Mouse (Mus musculus): ENCODE measurements around the gene Iffo2. TPM values are rescaled to one million over a fixed set of nuclear protein-coding genes. Genes with fewer than 3 reads are reported as not detected.

The Iffo2 gene
- total RNA-seq, 1 experiment from 2014 or later, result 3.9 TPM

GRCm38 (mm10) chr4:139616276-139617000 is 86.1 kb downstream of the Iffo2 start:
- ATAC-seq (replicated peaks in 1 of 2; ENCODE audit: insufficient read depth in 1 of 2, low FRiP score in 2 of 2, low TSS enrichment in 1 of 2, low read depth in 1 of 2, poor library complexity in 2 of 2, severe bottlenecking in 2 of 2), result peak; percentile 95 to 97

GRCm38 (mm10) chr4:139617001-139617364 is 86.6 kb downstream of the Iffo2 start:
- ATAC-seq (replicated peaks in 1 of 2; ENCODE audit: insufficient read depth in 1 of 2, low FRiP score in 2 of 2, low TSS enrichment in 1 of 2, low read depth in 1 of 2, poor library complexity in 2 of 2, severe bottlenecking in 2 of 2), result no peak

GRCm38 (mm10) chr4:139619765-139620164 is 89.4 kb downstream of the Iffo2 start:
- ATAC-seq (replicated peaks in 1 of 2; ENCODE audit: insufficient read depth in 1 of 2, low FRiP score in 2 of 2, low TSS enrichment in 1 of 2, low read depth in 1 of 2, poor library complexity in 2 of 2, severe bottlenecking in 2 of 2), result no peak

DNA sequence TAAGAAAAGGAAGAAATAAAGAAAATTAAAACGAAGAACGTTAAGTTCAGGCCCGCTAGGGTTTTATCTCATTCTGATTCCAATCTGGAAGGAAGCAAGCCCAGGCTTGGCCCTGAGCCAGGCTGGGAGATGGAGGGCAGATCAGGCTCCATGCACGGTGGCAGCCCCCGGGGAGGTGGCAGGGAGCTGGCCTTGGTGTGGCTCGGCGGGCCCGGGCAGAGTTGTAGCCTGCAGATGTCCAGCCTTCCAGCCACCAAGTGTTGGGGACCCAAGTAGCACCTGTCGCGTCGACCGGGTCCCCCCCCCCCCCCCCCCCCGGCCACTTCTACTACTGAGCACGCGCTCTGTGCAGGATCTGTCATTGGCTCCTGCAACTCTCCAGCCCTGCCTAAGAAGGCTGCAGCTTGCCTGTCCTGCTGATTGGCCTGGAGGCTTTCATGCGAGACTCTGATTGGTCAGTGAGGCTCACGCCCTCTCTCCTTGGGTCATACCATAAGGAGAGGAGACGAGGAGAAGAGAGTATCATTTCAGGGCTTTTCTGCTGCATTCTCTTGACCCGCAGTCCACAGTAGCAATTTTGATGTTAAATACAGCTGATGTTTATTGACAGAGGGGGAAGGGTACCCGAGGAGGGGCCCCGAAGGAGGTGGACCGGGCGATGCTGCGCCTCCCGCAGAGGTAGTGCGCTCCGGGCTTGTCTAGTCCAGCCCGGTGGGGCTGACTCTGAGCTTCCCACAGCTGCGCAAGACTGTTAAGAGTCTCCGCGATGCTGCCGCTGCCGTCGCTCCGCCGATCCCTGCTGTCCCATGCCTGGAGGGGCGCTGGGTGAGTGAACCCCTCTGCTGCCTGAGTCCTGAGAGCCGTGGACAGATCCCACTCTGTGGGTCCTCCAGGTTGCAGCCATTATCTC is 92.3 kb downstream of the Iffo2 start, which contains the start of gene Aldh4a1:
Gene Aldh4a1, plus strand, starts transcription at position 494 of the 910 bp plus-strand sequence.
- peak; percentile 99 for ATAC-seq (replicated peaks in 1 of 2; ENCODE audit: insufficient read depth in 1 of 2, low FRiP score in 2 of 2, low TSS enrichment in 1 of 2, low read depth in 1 of 2, poor library complexity in 2 of 2, severe bottlenecking in 2 of 2)

DNA sequence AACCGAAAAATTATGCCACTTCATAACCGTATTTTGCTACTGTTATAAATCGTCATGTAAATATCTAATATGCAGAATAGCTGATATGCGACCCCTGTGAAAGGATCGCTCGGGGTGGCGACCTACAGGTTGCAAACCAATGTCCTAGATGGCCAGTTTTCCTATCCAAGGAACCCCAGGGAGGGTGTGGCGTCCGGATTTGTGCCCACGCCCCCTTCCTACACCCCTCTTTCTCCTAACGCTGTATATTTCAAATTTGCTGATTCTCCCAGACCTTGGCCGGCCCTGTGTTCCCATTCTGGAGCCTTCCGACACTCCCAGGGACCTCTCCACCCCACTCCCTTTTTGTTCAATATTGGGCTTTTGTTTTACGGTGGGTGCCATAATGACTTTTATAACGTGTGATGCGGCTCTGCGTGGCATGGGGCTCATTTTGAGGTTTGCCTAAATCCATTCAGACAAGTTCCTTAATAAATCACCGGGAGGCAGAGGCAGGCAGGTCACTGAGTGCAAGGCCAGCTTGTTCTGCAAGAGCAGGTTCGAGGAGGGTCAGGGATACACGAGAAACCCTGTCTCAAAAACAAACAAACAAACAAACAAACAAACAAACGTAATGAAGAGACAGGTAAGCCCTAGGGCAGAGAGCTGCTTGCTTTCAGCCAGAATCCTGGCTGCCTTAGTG is 93.2 kb downstream of the Iffo2 start:
- ATAC-seq (replicated peaks in 1 of 2; ENCODE audit: insufficient read depth in 1 of 2, low FRiP score in 2 of 2, low TSS enrichment in 1 of 2, low read depth in 1 of 2, poor library complexity in 2 of 2, severe bottlenecking in 2 of 2), result no peak

- no peak for ATAC-seq (replicated peaks in 1 of 2; ENCODE audit: insufficient read depth in 1 of 2, low FRiP score in 2 of 2, low TSS enrichment in 1 of 2, low read depth in 1 of 2, poor library complexity in 2 of 2, severe bottlenecking in 2 of 2)
These were observed 93.8 kb downstream of the Iffo2 start for GRCm38 (mm10) chr4:139624116-139624489.

DNA sequence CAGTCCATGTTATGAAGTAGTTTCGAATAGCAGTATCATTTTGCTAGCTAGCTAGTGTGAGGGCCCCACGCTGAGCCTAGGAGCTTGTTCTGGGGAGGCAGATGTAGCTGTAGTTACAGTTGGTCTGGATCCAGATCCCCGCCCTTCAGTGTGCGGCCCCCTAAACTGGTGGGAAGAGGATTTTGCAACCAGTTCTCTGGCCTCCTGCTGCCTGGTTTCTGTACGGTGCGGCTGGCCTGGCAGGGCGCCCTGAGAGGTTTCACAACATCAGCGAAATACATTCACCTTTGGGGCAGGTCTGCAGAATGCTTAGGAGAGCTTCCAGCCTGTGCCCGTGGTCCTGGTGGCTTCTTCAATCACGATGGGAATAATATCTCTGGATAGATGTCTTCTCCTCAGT is 94.4 kb downstream of the Iffo2 start:
- ATAC-seq (replicated peaks in 1 of 2; ENCODE audit: insufficient read depth in 1 of 2, low FRiP score in 2 of 2, low TSS enrichment in 1 of 2, low read depth in 1 of 2, poor library complexity in 2 of 2, severe bottlenecking in 2 of 2), result no peak

GRCm38 (mm10) chr4:139627361-139627760 is 97.0 kb downstream of the Iffo2 start:
- no peak for ATAC-seq (replicated peaks in 1 of 2; ENCODE audit: insufficient read depth in 1 of 2, low FRiP score in 2 of 2, low TSS enrichment in 1 of 2, low read depth in 1 of 2, poor library complexity in 2 of 2, severe bottlenecking in 2 of 2)

GRCm38 (mm10) chr4:139630171-139630570 is 99.8 kb downstream of the Iffo2 start:
- no peak for ATAC-seq (replicated peaks in 1 of 2; ENCODE audit: insufficient read depth in 1 of 2, low FRiP score in 2 of 2, low TSS enrichment in 1 of 2, low read depth in 1 of 2, poor library complexity in 2 of 2, severe bottlenecking in 2 of 2)

- no peak for ATAC-seq (replicated peaks in 1 of 2; ENCODE audit: insufficient read depth in 1 of 2, low FRiP score in 2 of 2, low TSS enrichment in 1 of 2, low read depth in 1 of 2, poor library complexity in 2 of 2, severe bottlenecking in 2 of 2)
These were observed 100.8 kb downstream of the Iffo2 start for GRCm38 (mm10) chr4:139631141-139631540.

DNA sequence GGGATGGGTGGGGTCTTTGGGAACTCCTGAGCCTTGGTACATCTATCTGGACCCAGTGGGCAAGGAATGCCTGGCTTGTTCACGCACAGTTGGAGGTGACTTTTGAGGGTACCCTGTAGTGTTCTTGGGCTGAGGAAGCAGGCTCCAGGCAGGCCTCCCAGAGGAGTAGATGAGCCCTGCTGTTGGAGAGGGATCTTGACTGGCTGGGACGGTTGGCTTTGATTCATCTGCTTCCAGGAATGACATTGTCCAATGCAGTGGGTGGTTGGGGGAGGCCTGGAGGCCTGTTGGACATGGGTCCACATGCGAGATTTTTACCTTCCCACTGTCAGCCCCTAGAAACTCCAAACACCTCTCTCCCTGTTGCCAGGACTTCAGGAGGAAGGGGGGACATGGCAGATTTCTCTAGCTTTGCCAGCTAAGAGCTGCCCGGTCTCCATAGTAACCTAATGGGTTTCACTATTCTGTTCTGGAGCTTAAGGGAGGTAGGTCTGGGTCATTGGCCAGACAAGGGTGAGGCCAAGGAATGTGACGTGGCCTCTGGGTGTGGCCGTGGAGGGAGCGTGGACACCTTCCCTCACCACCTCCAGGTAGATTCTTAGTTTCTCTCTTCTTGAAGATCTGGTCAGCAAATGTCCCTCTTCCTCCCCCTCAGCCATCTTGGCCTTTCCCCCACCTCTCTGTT is 101.4 kb downstream of the Iffo2 start:
- no peak for ATAC-seq (replicated peaks in 1 of 2; ENCODE audit: insufficient read depth in 1 of 2, low FRiP score in 2 of 2, low TSS enrichment in 1 of 2, low read depth in 1 of 2, poor library complexity in 2 of 2, severe bottlenecking in 2 of 2)

GRCm38 (mm10) chr4:139632254-139632580 is 101.9 kb downstream of the Iffo2 start:
- ATAC-seq (replicated peaks in 1 of 2; ENCODE audit: insufficient read depth in 1 of 2, low FRiP score in 2 of 2, low TSS enrichment in 1 of 2, low read depth in 1 of 2, poor library complexity in 2 of 2, severe bottlenecking in 2 of 2), result no peak

- ATAC-seq (replicated peaks in 1 of 2; ENCODE audit: insufficient read depth in 1 of 2, low FRiP score in 2 of 2, low TSS enrichment in 1 of 2, low read depth in 1 of 2, poor library complexity in 2 of 2, severe bottlenecking in 2 of 2), result peak in 1 of 2 experiments; percentile 39; a peak in 1 of 4 replicates
These were observed 106.0 kb downstream of the Iffo2 start for GRCm38 (mm10) chr4:139636373-139636772.

- ATAC-seq (replicated peaks in 1 of 2; ENCODE audit: insufficient read depth in 1 of 2, low FRiP score in 2 of 2, low TSS enrichment in 1 of 2, low read depth in 1 of 2, poor library complexity in 2 of 2, severe bottlenecking in 2 of 2), result no peak
These were observed 107.5 kb downstream of the Iffo2 start for GRCm38 (mm10) chr4:139637847-139638246.

DNA sequence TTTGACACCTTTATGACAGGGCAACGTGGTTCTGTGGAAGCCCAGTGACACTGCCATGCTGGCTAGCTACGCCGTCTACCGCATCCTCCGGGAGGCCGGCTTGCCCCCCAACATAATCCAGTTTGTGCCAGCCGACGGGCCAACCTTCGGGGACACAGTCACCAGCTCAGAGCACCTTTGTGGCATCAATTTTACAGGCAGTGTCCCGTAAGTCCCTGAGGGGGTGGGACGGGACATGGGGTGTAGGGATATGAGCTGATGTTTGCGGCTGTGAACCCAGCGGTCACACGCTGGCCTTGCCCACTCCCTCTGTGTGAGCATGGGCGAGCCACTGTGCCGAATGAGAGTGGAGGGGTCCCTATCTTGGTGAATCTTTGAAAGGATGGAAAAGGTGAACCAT is 108.0 kb downstream of the Iffo2 start:
- no peak for ATAC-seq (replicated peaks in 1 of 2; ENCODE audit: insufficient read depth in 1 of 2, low FRiP score in 2 of 2, low TSS enrichment in 1 of 2, low read depth in 1 of 2, poor library complexity in 2 of 2, severe bottlenecking in 2 of 2)

GRCm38 (mm10) chr4:139639801-139640200 is 109.5 kb downstream of the Iffo2 start:
- ATAC-seq (replicated peaks in 1 of 2; ENCODE audit: insufficient read depth in 1 of 2, low FRiP score in 2 of 2, low TSS enrichment in 1 of 2, low read depth in 1 of 2, poor library complexity in 2 of 2, severe bottlenecking in 2 of 2), result no peak

DNA sequence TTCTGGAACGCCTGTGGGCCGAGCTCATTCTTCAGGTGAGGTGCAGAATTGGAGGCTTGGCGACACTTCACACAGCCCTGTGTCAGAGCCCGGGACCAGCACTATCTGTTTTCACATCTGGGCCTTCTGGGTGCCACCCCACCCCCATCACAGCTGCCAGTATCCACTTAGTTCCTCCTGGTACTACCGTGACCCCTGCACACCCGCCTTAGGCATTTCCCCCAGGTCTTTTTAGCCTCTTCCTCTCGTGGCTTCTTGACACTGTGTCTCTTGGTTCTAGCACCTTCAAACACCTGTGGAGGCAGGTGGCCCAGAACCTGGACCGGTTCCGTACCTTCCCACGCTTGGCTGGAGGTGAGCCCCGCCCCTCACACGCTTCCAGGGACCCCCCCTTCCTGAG is 110.0 kb downstream of the Iffo2 start:
- peak; percentile 14 to 27; a peak in 1 of 4 replicates for ATAC-seq (replicated peaks in 1 of 2; ENCODE audit: insufficient read depth in 1 of 2, low FRiP score in 2 of 2, low TSS enrichment in 1 of 2, low read depth in 1 of 2, poor library complexity in 2 of 2, severe bottlenecking in 2 of 2)

All from hematopoietic stem cell, adult 5-6 weeks (primary cell).